Mouse (Mus musculus): ENCODE data around the gene Fes. TPM values are rescaled to one million over a fixed set of nuclear protein-coding genes. Genes with fewer than 3 reads are reported as not detected.
"Not testable (repeated sequence)": the region's sequence is repeated elsewhere in the genome, so short reads cannot be mapped to it uniquely, and the experiment has no call there.

The Fes gene
- polyA plus RNA-seq, 1 experiment from 2014 or later, result 4.0 TPM

- peak; percentile 71 for ATAC-seq
- Histone ChIP-seq H3K36me3 (ENCODE audit: poor library complexity, severe bottlenecking) (no peaks in the 10 kb centered on the region; the same call in 1 of the 2 replicates), H3K9ac (peak overlapping the region; percentile 94), H3K9me3 (replicated peaks) (no peaks in the 10 kb centered on the region), H3K4me3 (peak overlapping the region; percentile 82), H3K4me1 (peaks cover 37% of the 10 kb centered on the region), H3K27ac (peak overlapping the region; percentile 75), H3K27me3 (peaks cover 26% of the 10 kb centered on the region), H3K4me2 (peak overlapping the region; percentile 97)
- under 1% methylated on average over 39 of the region's 92 CpGs for WGBS
These were observed 15.0 kb upstream of the Fes start for GRCm38 (mm10) chr7:80402651-80403321.

DNA sequence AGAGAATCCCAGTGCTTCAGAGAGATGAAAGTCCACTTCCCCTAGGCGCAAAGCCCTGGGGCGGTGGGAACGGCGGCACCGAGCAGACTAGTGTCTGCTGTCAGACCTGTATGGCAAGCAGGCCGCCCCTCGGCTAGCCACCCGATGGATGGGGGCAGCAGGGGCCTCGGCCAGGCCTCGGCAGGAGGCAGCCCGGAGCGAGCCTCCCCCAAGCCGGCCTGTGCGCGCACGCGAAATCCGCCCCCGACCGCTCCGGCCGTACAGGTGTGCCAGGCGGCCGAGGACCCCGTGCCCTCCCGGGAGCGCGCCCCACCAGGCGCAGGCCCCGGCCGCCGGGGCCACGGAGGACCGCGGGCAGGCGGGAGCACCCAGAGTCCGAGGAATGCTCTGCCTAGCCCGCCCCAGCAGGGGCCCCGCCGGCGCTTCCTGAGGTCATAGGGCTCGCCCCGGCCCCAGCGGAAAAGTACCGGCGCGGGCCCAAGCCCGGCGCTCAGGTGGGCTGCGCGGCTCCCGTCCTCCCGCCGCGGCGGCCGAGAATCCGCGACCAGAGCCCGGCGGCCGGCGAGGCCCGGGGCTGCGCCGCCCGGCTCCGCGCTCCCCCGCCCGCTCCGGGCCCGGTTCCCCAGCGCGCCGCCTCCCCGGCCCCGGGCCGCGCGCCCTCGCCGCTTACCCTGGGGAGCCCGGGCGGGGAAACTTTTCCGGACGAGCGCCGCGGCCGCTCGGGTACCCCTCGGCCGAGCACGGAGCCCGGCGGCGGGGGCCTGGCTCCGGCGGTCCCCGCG is 14.3 kb upstream of the Fes start:
- WGBS, result 1% methylated on average over 60 of the region's 102 CpGs
- peak overlapping the region; percentile 52 for H3K27ac ChIP-seq
- H3K27me3 ChIP-seq, result peaks cover 23% of the 10 kb centered on the region
- peak overlapping the region; percentile 82 for H3K4me3 ChIP-seq
- peak overlapping the region; percentile 97 for H3K4me2 ChIP-seq
- H3K4me1 ChIP-seq, result peaks cover 37% of the 10 kb centered on the region
- peak; percentile 61 for ATAC-seq
- peaks cover 6% of the 10 kb centered on the region for H3K36me3 ChIP-seq (ENCODE audit: poor library complexity, severe bottlenecking)
- H3K9ac ChIP-seq, result peak overlapping the region; percentile 94
- H3K9me3 ChIP-seq (replicated peaks), result no peaks in the 10 kb centered on the region

DNA sequence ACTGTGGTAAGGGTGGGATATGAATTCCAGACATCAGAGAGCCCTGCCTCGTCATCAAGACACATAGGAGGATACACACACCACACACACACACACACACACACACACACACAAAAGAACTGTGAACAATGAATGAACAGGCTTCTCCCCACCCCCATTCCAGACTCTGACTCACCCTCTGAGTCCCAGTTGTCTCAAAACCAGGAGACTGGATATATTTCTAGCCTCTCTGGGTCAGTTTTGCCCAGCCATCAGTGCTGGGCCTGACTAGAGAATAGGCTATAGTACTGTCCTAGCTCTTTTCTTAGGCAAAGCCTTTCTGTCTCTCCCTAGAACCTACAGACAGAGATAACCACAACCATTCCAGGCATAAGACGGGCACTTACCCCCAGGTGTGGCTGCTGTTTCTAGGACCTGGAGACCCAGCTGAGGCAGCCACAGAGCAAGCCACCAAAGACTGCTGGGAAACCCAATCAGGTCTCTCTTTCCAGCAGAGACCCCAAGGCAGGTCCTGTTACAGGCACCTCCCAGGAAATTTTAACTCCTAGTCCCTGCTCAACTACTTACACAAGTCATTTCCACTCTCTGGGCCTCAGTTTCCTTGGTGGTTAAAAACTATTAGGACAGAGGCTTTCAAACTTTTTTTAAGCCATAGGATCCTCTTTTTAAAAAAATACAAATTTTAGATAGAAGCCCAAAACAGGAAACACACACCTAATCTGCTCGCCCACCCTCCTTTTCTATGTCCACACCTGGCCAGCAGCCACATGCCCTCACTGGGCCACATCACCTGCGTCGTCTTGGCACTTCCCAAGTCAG is 13.5 kb upstream of the Fes start:
- H3K27ac ChIP-seq, result peak overlapping the region; percentile 40; the same call in 1 of the 2 replicates
- WGBS, result 26% methylated on average over 5 of the region's 5 CpGs
- peaks cover 37% of the 10 kb centered on the region for H3K4me1 ChIP-seq
- peaks cover 23% of the 10 kb centered on the region for H3K27me3 ChIP-seq
- peak overlapping the region; percentile 97 for H3K4me2 ChIP-seq
- H3K9ac ChIP-seq, result peak overlapping the region; percentile 94
- H3K9me3 ChIP-seq (replicated peaks), result no peaks in the 10 kb centered on the region
- H3K36me3 ChIP-seq (ENCODE audit: poor library complexity, severe bottlenecking), result peaks cover 14% of the 10 kb centered on the region
- no peak for ATAC-seq
- peak overlapping the region; percentile 82 for H3K4me3 ChIP-seq

GRCm38 (mm10) chr7:80400571-80400970 is 12.8 kb upstream of the Fes start:
- Histone ChIP-seq H3K9me3 (replicated peaks) (no peaks in the 10 kb centered on the region), H3K27ac (no peak overlapping the region), H3K4me1 (peaks cover 37% of the 10 kb centered on the region), H3K4me3 (no peak overlapping the region), H3K36me3 (ENCODE audit: poor library complexity, severe bottlenecking) (peaks cover 19% of the 10 kb centered on the region), H3K9ac (no peak overlapping the region), H3K27me3 (peaks cover 17% of the 10 kb centered on the region), H3K4me2 (peak overlapping the region; percentile 97)
- WGBS, result 77% methylated on average over 6 of the region's 6 CpGs
- ATAC-seq, result no peak

GRCm38 (mm10) chr7:80400099-80400498 is 12.4 kb upstream of the Fes start:
- H3K27ac ChIP-seq, result no peak overlapping the region
- H3K27me3 ChIP-seq, result peaks cover 15% of the 10 kb centered on the region; the same call in 1 of the 2 replicates
- H3K4me3 ChIP-seq, result no peak overlapping the region
- WGBS, result 47% methylated on average over 5 of the region's 5 CpGs
- peaks cover 24% of the 10 kb centered on the region for H3K36me3 ChIP-seq (ENCODE audit: poor library complexity, severe bottlenecking)
- no peaks in the 10 kb centered on the region for H3K9me3 ChIP-seq (replicated peaks)
- 0 out of 2 replicates have a peak overlapping the region, but pooled peaks have one; percentile 26 for H3K9ac ChIP-seq
- H3K4me1 ChIP-seq, result peaks cover 37% of the 10 kb centered on the region
- H3K4me2 ChIP-seq, result no peak overlapping the region
- no peak for ATAC-seq

GRCm38 (mm10) chr7:80398654-80399444 is 11.1 kb upstream of the Fes start:
- H3K27ac ChIP-seq, result no peak overlapping the region
- peaks cover 32% of the 10 kb centered on the region for H3K36me3 ChIP-seq (ENCODE audit: poor library complexity, severe bottlenecking)
- H3K9ac ChIP-seq, result no peak overlapping the region
- no peak for ATAC-seq
- H3K4me3 ChIP-seq, result no peak overlapping the region
- H3K4me1 ChIP-seq, result peaks cover 37% of the 10 kb centered on the region
- H3K4me2 ChIP-seq, result no peak overlapping the region
- WGBS, result 69% methylated on average over 9 of the region's 9 CpGs
- H3K27me3 ChIP-seq, result peaks cover 5% of the 10 kb centered on the region; the same call in 1 of the 2 replicates
- H3K9me3 ChIP-seq (replicated peaks), result no peaks in the 10 kb centered on the region

DNA sequence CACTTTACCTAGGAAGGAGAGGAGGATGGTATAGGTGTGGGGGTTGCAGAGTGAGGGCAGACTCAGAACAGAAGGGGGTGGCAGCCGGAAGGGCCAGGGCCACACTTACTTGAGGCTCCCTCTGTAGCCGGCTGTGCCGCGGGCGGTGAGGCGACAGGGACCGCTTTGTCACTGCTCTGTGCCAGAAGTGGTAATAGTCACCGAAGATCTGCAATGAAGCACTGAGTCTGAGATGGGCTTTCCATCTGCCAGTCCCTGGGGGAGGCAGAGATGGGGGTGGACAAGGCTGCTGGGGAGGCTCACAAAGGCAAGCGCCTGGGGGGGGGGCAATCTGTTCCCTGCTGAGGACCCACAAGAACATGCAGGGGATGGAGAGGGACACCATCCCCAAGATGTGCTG is 10.2 kb upstream of the Fes start:
- H3K36me3 ChIP-seq (ENCODE audit: poor library complexity, severe bottlenecking), result peaks cover 41% of the 10 kb centered on the region
- ATAC-seq, result no peak
- no peak overlapping the region for H3K9ac ChIP-seq
- H3K4me2 ChIP-seq, result no peak overlapping the region
- 90% methylated on average over 9 of the region's 9 CpGs for WGBS
- peaks cover 31% of the 10 kb centered on the region for H3K4me1 ChIP-seq
- H3K27ac ChIP-seq, result no peak overlapping the region
- H3K4me3 ChIP-seq, result no peak overlapping the region
- H3K27me3 ChIP-seq, result no peaks in the 10 kb centered on the region
- no peaks in the 10 kb centered on the region for H3K9me3 ChIP-seq (replicated peaks)

DNA sequence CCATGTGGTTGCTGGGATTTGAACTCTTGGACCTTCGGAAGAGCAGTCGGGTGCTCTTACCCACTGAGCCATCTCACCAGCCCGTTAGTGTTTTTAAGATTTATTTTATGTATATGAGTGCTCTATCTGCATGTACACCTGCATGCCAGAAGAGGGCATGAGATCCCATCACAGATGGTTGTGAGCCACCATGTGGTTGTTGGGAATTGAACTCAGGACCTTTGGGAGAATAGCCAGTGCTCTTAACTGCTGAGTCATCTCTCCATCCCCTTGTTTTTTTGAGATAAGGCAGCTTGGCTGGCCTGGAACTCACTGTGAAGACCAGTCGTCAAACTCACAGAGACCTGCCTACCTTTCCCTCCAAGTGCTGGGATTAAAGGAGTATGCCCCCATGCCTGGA is 8.7 kb upstream of the Fes start:
- not testable (repeated sequence) for H3K27me3 ChIP-seq; H3K4me2 ChIP-seq; H3K9ac ChIP-seq; H3K9me3 ChIP-seq (replicated peaks); H3K4me3 ChIP-seq; H3K27ac ChIP-seq; ATAC-seq
- peaks cover 25% of the 10 kb centered on the region for H3K4me1 ChIP-seq
- peaks cover 57% of the 10 kb centered on the region for H3K36me3 ChIP-seq (ENCODE audit: poor library complexity, severe bottlenecking)
- WGBS, result 94% methylated on average over 4 of the region's 4 CpGs

- Histone ChIP-seq H3K4me2 (no peak overlapping the region), H3K27ac (no peak overlapping the region), H3K36me3 (ENCODE audit: poor library complexity, severe bottlenecking) (peaks cover 74% of the 10 kb centered on the region), H3K9me3 (replicated peaks) (no peaks in the 10 kb centered on the region), H3K9ac (no peak overlapping the region), H3K4me1 (peaks cover 6% of the 10 kb centered on the region; the same call in 1 of the 2 replicates), H3K4me3 (no peak overlapping the region), H3K27me3 (no peaks in the 10 kb centered on the region)
- no peak for ATAC-seq
- 96% methylated on average over 4 of the region's 4 CpGs for WGBS
These were observed 6.9 kb upstream of the Fes start for GRCm38 (mm10) chr7:80394600-80394999.

- H3K4me3 ChIP-seq, result no peak overlapping the region
- H3K27ac ChIP-seq, result no peak overlapping the region
- no peaks in the 10 kb centered on the region for H3K9me3 ChIP-seq (replicated peaks)
- 90% methylated on average over 15 of the region's 15 CpGs for WGBS
- no peak for ATAC-seq
- H3K27me3 ChIP-seq, result peaks cover 14% of the 10 kb centered on the region
- peaks cover 69% of the 10 kb centered on the region for H3K36me3 ChIP-seq (ENCODE audit: poor library complexity, severe bottlenecking)
- H3K4me1 ChIP-seq, result peaks cover 11% of the 10 kb centered on the region
- no peak overlapping the region for H3K4me2 ChIP-seq
- H3K9ac ChIP-seq, result no peak overlapping the region
These were observed 4.4 kb upstream of the Fes start for GRCm38 (mm10) chr7:80392119-80392518.

DNA sequence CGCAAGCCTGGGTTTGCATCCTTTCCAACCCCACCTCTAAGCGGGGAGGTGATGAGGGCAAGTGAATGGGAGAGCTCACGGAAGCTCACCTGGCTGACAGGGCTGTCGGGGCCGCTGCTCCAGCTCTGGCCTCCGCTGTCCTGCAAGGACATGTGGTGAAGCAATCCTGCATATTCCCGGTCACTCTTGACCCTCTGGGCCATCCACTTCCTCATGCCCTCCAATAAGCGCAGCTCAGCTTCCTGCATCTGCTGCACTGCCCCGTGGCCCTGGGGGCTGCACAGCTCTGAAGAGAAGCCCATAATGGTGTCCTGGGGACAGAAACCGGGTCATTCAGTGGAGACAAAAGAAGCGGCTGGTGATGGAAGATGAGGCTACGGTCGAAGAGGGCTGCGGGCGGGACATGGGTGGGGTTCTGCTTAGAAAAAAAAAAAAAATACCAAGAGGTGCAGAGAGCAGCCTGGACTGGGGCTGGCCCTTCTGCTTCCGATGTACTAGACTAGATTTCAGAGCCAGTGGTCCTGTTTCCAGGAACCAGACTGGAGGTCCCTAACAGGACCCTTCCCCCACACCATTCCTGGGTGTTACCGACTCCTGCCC is 613 bp downstream of the Fes start:
- Histone ChIP-seq H3K4me1 (peaks cover 14% of the 10 kb centered on the region), H3K36me3 (ENCODE audit: poor library complexity, severe bottlenecking) (peaks cover 25% of the 10 kb centered on the region), H3K4me3 (0 out of 2 replicates have a peak overlapping the region, but pooled peaks have one; percentile 4), H3K27ac (no peak overlapping the region), H3K4me2 (peak overlapping the region; percentile 34), H3K9me3 (replicated peaks) (no peaks in the 10 kb centered on the region), H3K27me3 (peaks cover 22% of the 10 kb centered on the region), H3K9ac (0 out of 2 replicates have a peak overlapping the region, but pooled peaks have one; percentile 47)
- WGBS, result 28% methylated on average over 17 of the region's 17 CpGs
- ATAC-seq, result no peak

All from forebrain, embryonic 13.5 days (tissue).